ENCODE assay signal across 19 mouse cellular contexts in genomic region chr1:165693856-165694255, GRCm38 (mm10). TPM values are rescaled to one million over a fixed set of nuclear protein-coding genes. Genes with fewer than 3 reads are reported as not detected.
DNase-seq lines count a peak whose midpoint lies in the region; ATAC-seq lines count a peak whose summit lies in the region.
"Had no signal": no experiment of that assay in that cellular context is flagged by ENCODE, and none has a peak within 500 bp of the region (broad histone marks: within the 10 kb centered on the region; RNA-seq: fewer than 3 reads in every experiment).

No protein-coding gene starts in this region.

- H3K9me3 ChIP-seq in embryonic facial prominence, embryonic 12.5 days = no peaks in the 10 kb centered on the region
- H3K9me3 ChIP-seq in embryonic facial prominence, embryonic 10.5 days = no peaks in the 10 kb centered on the region
- H3K9me3 ChIP-seq in heart, embryonic 15.5 days (replicated peaks) = no peaks in the 10 kb centered on the region
- no peaks in the 10 kb centered on the region for H3K9me3 ChIP-seq in stomach, embryonic 16.5 days (replicated peaks; ENCODE audit: control insufficient read depth, low read length)
- H3K9me3 ChIP-seq: forebrain, embryonic 12.5 days; G1E; liver, embryonic 12.5 days had no signal

- H3K27me3 ChIP-seq in embryonic facial prominence, embryonic 12.5 days = no peaks in the 10 kb centered on the region
- H3K27me3 ChIP-seq in embryonic facial prominence, embryonic 10.5 days (replicated peaks; ENCODE audit: low read depth, poor library complexity, severe bottlenecking) = 0 out of 2 replicates have a peak, but pooled peaks cover 3% of the 10 kb centered on the region
- no peaks in the 10 kb centered on the region for H3K27me3 ChIP-seq in heart, embryonic 15.5 days
- H3K27me3 ChIP-seq in stomach, embryonic 16.5 days (ENCODE audit: control insufficient read depth, insufficient read depth, low read length) = no peaks in the 10 kb centered on the region
- H3K27me3 ChIP-seq: forebrain, embryonic 12.5 days; liver, embryonic 12.5 days had no signal

- intact Hi-C loops in heart, postnatal 14 days (cut with DNase I) = loop anchor here (2.0 kb wide), 1 partner anchor 13 kb away; no protein-coding TSS in a partner anchor

- ATAC-seq in embryonic facial prominence, embryonic 12.5 days (ENCODE audit: insufficient number of reproducible peaks, insufficient read depth, low FRiP score, low TSS enrichment) = no peak
- no peak for ATAC-seq in heart, embryonic 15.5 days (replicated peaks; ENCODE audit: insufficient number of reproducible peaks, insufficient read depth, low FRiP score, low read depth)
- peak; percentile 68 for ATAC-seq in stomach, embryonic 16.5 days (ENCODE audit: insufficient read depth, low FRiP score)
- ATAC-seq in megakaryocyte progenitor cell, adult 5-6 weeks (replicated peaks; ENCODE audit: poor library complexity) = no peak
- ATAC-seq: CD4-positive, CD25-positive, alpha-beta regulatory T cell, adult 4 months; liver, embryonic 12.5 days had no signal

- H3K4me1 ChIP-seq in embryonic facial prominence, embryonic 12.5 days = peaks cover 32% of the 10 kb centered on the region
- H3K4me1 ChIP-seq in embryonic facial prominence, embryonic 10.5 days = peaks cover 47% of the 10 kb centered on the region
- H3K4me1 ChIP-seq in heart, embryonic 15.5 days (replicated peaks) = peaks cover 93% of the 10 kb centered on the region
- peaks cover 33% of the 10 kb centered on the region for H3K4me1 ChIP-seq in stomach, embryonic 16.5 days (ENCODE audit: control insufficient read depth, insufficient read depth, low read length)

- no peak overlapping the region for H3K9ac ChIP-seq in embryonic facial prominence, embryonic 12.5 days
- no peak overlapping the region for H3K9ac ChIP-seq in heart, embryonic 15.5 days
- no peak overlapping the region for H3K9ac ChIP-seq in stomach, embryonic 16.5 days (ENCODE audit: low read length)
- H3K9ac ChIP-seq: forebrain, embryonic 12.5 days; liver, embryonic 12.5 days had no signal

- H3K4me2 ChIP-seq in embryonic facial prominence, embryonic 12.5 days (replicated peaks) = no peak overlapping the region
- no peak overlapping the region for H3K4me2 ChIP-seq in heart, embryonic 15.5 days
- H3K4me2 ChIP-seq in stomach, embryonic 16.5 days (ENCODE audit: low read depth, low read length) = peak overlapping the region; percentile 23; the same call in 1 of the 2 replicates
- H3K4me2 ChIP-seq: forebrain, embryonic 12.5 days; liver, embryonic 12.5 days had no signal

- 45% methylated on average over 7 of the region's 7 CpGs for WGBS in embryonic facial prominence, embryonic 12.5 days
- WGBS in embryonic facial prominence, embryonic 10.5 days = 68% methylated on average over 7 of the region's 7 CpGs
- 25% methylated on average over 7 of the region's 7 CpGs for WGBS in heart, embryonic 15.5 days
- WGBS in stomach, embryonic 16.5 days = 25% methylated on average over 7 of the region's 7 CpGs

- no peak for DNase-seq in embryonic facial prominence, embryonic 10.5 days (ENCODE audit: low spot score)
- no peak for DNase-seq in heart, postnatal 14 days
- DNase-seq in kidney, postnatal 14 days = peak; percentile 51
- no peak for DNase-seq in kidney, adult 9 months
- DNase-seq: cerebellum, adult 9-11 months; gastrocnemius, postnatal 25 days; left cerebral cortex, postnatal 4 days; midbrain, embryonic 14.5 days; right cerebral cortex, postnatal 4 days; thymus, postnatal 25 days had no signal

- H3K4me3 ChIP-seq in embryonic facial prominence, embryonic 12.5 days = no peak overlapping the region
- H3K4me3 ChIP-seq in embryonic facial prominence, embryonic 10.5 days = no peak overlapping the region
- no peak overlapping the region for H3K4me3 ChIP-seq in heart, embryonic 15.5 days
- H3K4me3 ChIP-seq in stomach, embryonic 16.5 days (replicated peaks; ENCODE audit: low read length) = no peak overlapping the region
- H3K4me3 ChIP-seq: forebrain, embryonic 12.5 days; liver, embryonic 12.5 days had no signal

- no peaks in the 10 kb centered on the region for H3K36me3 ChIP-seq in embryonic facial prominence, embryonic 12.5 days
- H3K36me3 ChIP-seq in embryonic facial prominence, embryonic 10.5 days (replicated peaks) = no peaks in the 10 kb centered on the region
- H3K36me3 ChIP-seq in heart, embryonic 15.5 days = peaks cover 2% of the 10 kb centered on the region; the same call in 1 of the 2 replicates
- H3K36me3 ChIP-seq in stomach, embryonic 16.5 days (ENCODE audit: control insufficient read depth, insufficient read depth, low read length) = no peaks in the 10 kb centered on the region
- H3K36me3 ChIP-seq: forebrain, embryonic 12.5 days; liver, embryonic 12.5 days had no signal

- peak overlapping the region; percentile 4; the same call in 1 of the 2 replicates for H3K27ac ChIP-seq in embryonic facial prominence, embryonic 12.5 days
- H3K27ac ChIP-seq in embryonic facial prominence, embryonic 10.5 days (replicated peaks) = no peak overlapping the region
- peak overlapping the region; percentile 72 for H3K27ac ChIP-seq in heart, embryonic 15.5 days
- H3K27ac ChIP-seq in stomach, embryonic 16.5 days (ENCODE audit: low read length) = peak overlapping the region; percentile 75
- H3K27ac ChIP-seq: forebrain, embryonic 12.5 days; liver, embryonic 12.5 days had no signal

RNA-seq across cellular contexts. Expression of gene Rcsd1, which starts 15.7 kb away (rescaled TPM):
- polyA plus RNA-seq in embryonic facial prominence, embryonic 12.5 days (2016; fragmentation: Nextera tagmentation; extraction: Ambion mirVana) = 17.7 and 19.6 TPM in 2 replicates
- polyA plus RNA-seq in embryonic facial prominence, embryonic 10.5 days (2016; fragmentation: Nextera tagmentation; extraction: Ambion mirVana) = 10.3 and 10.8 TPM in 2 replicates
- 90.4 and 98.4 TPM in 2 replicates for polyA plus RNA-seq in heart, embryonic 15.5 days (2015; fragmentation: Nextera tagmentation; extraction: Ambion mirVana)
- total RNA-seq in heart, postnatal 14 days (2021) = 100 to 1,000 TPM; 103 to 109 TPM
- polyA plus RNA-seq in stomach, embryonic 16.5 days (2015; fragmentation: Nextera tagmentation; extraction: Ambion mirVana) = 42.1 and 44.4 TPM in 2 replicates
- total RNA-seq in megakaryocyte progenitor cell, adult 5-6 weeks (2015) = 48.8 and 48.9 TPM in 2 replicates
- total RNA-seq in megakaryocyte progenitor cell, adult 5-6 weeks (2017) = 110 and 111 TPM in 2 replicates

RNA-seq across cellular contexts. Expression of gene Mpzl1, which starts 59.5 kb away (rescaled TPM):
- polyA plus RNA-seq in embryonic facial prominence, embryonic 12.5 days (2016; fragmentation: Nextera tagmentation; extraction: Ambion mirVana) = 164 and 169 TPM in 2 replicates
- 138 and 139 TPM in 2 replicates for polyA plus RNA-seq in embryonic facial prominence, embryonic 10.5 days (2016; fragmentation: Nextera tagmentation; extraction: Ambion mirVana)
- polyA plus RNA-seq in heart, embryonic 15.5 days (2015; fragmentation: Nextera tagmentation; extraction: Ambion mirVana) = 89.9 and 105 TPM in 2 replicates
- 10 to 100 TPM; 33.3 to 34.1 TPM for total RNA-seq in heart, postnatal 14 days (2021)
- polyA plus RNA-seq in stomach, embryonic 16.5 days (2015; fragmentation: Nextera tagmentation; extraction: Ambion mirVana) = 140 and 149 TPM in 2 replicates
- 2.3 and 4.1 TPM in 2 replicates for total RNA-seq in megakaryocyte progenitor cell, adult 5-6 weeks (2015)
- total RNA-seq in megakaryocyte progenitor cell, adult 5-6 weeks (2017) = 0.33 and 0.84 TPM in 2 replicates
- total RNA-seq: neutrophil, adult 5-6 weeks had no signal
